In the genomic region with DNA sequence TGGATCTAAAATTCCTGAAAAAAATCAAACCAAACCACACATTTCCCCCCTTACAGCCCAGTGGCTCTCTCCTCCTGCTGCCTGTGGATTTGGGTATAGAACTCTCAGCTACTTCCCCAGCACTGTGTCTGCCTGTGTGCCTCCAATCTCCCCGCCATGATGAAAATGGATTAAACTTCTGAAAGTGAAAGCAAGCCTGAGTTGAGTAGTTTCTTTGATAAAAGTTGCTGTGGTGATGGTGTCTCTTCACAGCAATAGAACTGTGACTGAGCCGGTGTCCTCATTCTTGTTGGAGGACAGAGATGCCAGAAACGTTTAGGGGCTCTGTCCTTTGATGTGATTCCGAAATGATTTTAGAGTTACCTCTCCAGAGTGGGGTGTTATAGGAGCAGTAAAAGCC, we compare ENCODE assay signal across 13 mouse cellular contexts.
"Had no signal": no experiment of that assay in that cellular context is flagged by ENCODE, and none has a peak within 500 bp of the region (broad histone marks: within the 10 kb centered on the region; RNA-seq: fewer than 3 reads in every experiment).

No protein-coding gene starts in this region.

- DNase-seq: kidney, adult 9 months; kidney, postnatal 14 days; kidney, postnatal 4 days; layer of hippocampus, adult 9-11 months; liver, embryonic 13.5 days; lung, adult 2 months; right cerebral cortex, adult 18-20 months; right cerebral cortex, postnatal 14 days; right cerebral cortex, postnatal 4 days; thymus, adult 2 months; thymus, postnatal 14 days; thymus, postnatal 4 days had no signal

- ATAC-seq: midbrain, embryonic 15.5 days had no signal
